Mouse (Mus musculus) embryonic facial prominence, embryonic 12.5 days (tissue): ENCODE data around the gene Mef2d. TPM values are rescaled to one million over a fixed set of nuclear protein-coding genes. Genes with fewer than 3 reads are reported as not detected.

Experiments
- ATAC-seq: fragments of 200-750 bp; cut with Nextera tagmentation; 2 replicates; pipeline ENCODE4 v1.8.0; 2017; ENCODE audit not compliant: insufficient number of reproducible peaks, insufficient read depth, low FRiP score, low TSS enrichment
- H3K27ac ChIP-seq: fragments of 300-500 bp; sonication (generic); 2 replicates; pipeline ENCODE4 v1.5.1; 2016; ENCODE audit warnings: mild to moderate bottlenecking
- H3K27me3 ChIP-seq: fragments of 300-500 bp; sonication (generic); 2 replicates; pipeline ENCODE4 v1.6.1; 2016; ENCODE audit warnings: mild to moderate bottlenecking, moderate library complexity
- H3K36me3 ChIP-seq: fragments of 300-500 bp; sonication (generic); 2 replicates; pipeline ENCODE4 v1.6.1; 2016; ENCODE audit warnings: mild to moderate bottlenecking
- H3K4me1 ChIP-seq: fragments of 300-500 bp; sonication (generic); 2 replicates; pipeline ENCODE4 v1.6.1; 2016
- H3K4me2 ChIP-seq: fragments of 300-500 bp; sonication (generic); replicated peaks from 2 replicates; pipeline ENCODE4 v1.6.1; 2016; ENCODE audit warnings: mild to moderate bottlenecking, moderate library complexity
- H3K4me3 ChIP-seq: fragments of 300-500 bp; sonication (generic); 2 replicates; pipeline ENCODE4 v1.5.1; 2016; ENCODE audit warnings: mild to moderate bottlenecking
- H3K9ac ChIP-seq: fragments of 300-500 bp; sonication (generic); 2 replicates; pipeline ENCODE4 v1.6.1; 2016; ENCODE audit warnings: mild to moderate bottlenecking, moderate library complexity
- H3K9me3 ChIP-seq: fragments of 300-500 bp; sonication (generic); 2 replicates; pipeline ENCODE4 v1.6.1; 2016; ENCODE audit warnings: mild to moderate bottlenecking, moderate library complexity
- WGBS: fragments of 180-500 bp; shearing (Covaris S2); methylation state at CpG from one replicate; pipeline ENCODE4 v1.1.7; 2016; 5-methylcytosine and 5-hydroxymethylcytosine counted together
- polyA plus RNA-seq: library from polyadenylated mRNA; unstranded; fragments of >200 nt; fragmentation: Nextera tagmentation; extraction: Ambion mirVana; gene quantifications from 2 replicates; pipeline ENCODE4 v1.2.1, GENCODE M21; 2016

The Mef2d gene
- polyA plus RNA-seq, 1 experiment from 2014 or later = 17.7 TPM

DNA sequence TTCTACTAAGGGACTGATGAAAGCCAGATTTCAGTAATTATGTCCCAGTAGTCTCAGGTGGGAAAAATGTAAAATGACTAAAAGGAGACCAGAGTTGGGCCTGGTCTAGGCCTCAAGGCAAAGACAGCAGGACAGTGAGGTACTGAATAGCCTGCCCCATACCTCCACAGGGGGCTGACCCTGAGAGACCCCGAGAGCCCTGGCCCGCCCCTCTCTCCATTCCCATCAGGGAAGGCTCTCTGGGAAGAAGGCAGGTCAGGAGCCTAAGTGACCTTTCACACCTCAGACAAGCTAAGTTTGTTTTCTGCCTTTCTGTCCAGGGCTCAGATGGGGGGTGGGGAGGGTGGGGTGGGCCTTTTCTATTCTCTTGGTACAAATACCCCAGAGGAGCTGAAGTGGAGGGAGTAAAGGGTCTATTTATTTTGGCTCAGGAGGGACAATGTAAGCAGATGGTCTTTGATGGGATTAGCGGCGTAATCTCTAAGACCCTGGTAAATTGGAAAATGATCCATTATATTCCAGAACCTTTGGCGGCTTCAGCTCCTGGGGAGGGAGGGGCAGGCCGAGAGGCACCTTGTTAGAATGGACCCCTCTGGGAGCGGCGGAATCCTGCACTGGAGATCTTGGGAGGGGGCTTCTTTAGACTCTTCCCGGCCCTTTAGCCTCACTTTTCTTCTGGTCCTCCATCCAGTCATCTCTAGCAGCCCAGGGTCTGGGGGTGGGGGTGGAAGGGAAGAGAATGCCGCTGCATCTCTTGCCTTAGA is 55.8 kb downstream of the Mef2d start:
- Histone ChIP-seq H3K9ac (no peak overlapping the region), H3K4me3 (no peak overlapping the region), H3K36me3 (no peaks in the 10 kb centered on the region), H3K27ac (no peak overlapping the region), H3K4me2 (no peak overlapping the region), H3K4me1 (0 out of 2 replicates have a peak, but pooled peaks cover 9% of the 10 kb centered on the region), H3K9me3 (peaks cover 3% of the 10 kb centered on the region; the same call in 1 of the 2 replicates), H3K27me3 (peaks cover 97% of the 10 kb centered on the region)
- no peak for ATAC-seq
- 4% methylated on average over 10 of the region's 10 CpGs for WGBS

- Histone ChIP-seq H3K4me3 (no peak overlapping the region), H3K27ac (no peak overlapping the region), H3K9ac (no peak overlapping the region), H3K36me3 (no peaks in the 10 kb centered on the region), H3K27me3 (peaks cover 96% of the 10 kb centered on the region), H3K4me1 (0 out of 2 replicates have a peak, but pooled peaks cover 9% of the 10 kb centered on the region), H3K9me3 (peaks cover 3% of the 10 kb centered on the region; the same call in 1 of the 2 replicates), H3K4me2 (no peak overlapping the region)
- no peak for ATAC-seq
- WGBS = 3% methylated on average over 9 of the region's 9 CpGs
Measured at GRCm38 (mm10) chr3:88198505-88199020, 56.4 kb downstream of the Mef2d start.

GRCm38 (mm10) chr3:88199541-88200110 is 57.5 kb downstream of the Mef2d start:
- Histone ChIP-seq H3K27ac (no peak overlapping the region), H3K9ac (no peak overlapping the region), H3K27me3 (peaks cover 96% of the 10 kb centered on the region), H3K4me1 (0 out of 2 replicates have a peak, but pooled peaks cover 9% of the 10 kb centered on the region), H3K4me3 (no peak overlapping the region), H3K36me3 (no peaks in the 10 kb centered on the region), H3K4me2 (no peak overlapping the region), H3K9me3 (no peaks in the 10 kb centered on the region)
- WGBS = 22% methylated on average over 2 of the region's 2 CpGs
- ATAC-seq = no peak

DNA sequence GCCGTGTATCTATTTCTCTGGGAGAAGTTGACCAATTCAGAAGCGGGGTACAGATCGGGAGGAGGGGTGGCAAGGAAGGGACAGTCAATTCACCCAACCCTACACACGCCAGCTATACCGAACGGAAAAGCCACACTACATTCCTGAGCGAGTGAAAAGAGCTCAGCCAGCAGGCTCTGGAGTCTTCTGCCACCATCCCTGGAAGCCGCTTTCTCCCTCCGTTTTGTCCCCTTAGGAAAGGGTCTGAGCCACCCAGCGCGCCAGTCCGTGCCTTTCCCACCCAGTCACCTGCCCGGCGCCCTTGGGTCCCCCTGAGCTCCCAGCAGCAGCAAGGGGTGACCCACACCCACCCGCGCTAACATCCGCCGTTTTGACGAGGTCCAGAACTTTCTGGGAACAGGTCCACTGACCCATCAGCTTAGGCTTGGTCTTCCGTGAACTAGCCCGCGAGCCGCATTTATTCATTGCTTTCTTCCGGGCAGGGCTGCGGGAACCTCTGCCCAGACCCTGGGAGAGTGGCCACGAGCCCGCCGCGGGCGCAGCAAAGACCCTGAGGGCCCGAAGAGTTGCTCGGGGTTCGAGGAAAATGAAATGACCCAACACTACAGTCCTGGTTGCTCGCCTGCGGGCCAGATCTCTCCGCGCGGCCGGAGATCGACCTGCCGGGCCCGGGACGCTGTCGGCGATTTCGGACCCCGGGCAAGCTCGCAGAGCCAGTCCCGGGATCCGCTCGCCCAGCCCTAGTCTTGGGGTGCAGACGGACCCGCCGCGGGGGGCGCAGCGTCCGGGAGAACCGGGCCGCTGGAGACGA is 58.2 kb downstream of the Mef2d start:
- Histone ChIP-seq H3K27me3 (peaks cover 97% of the 10 kb centered on the region), H3K36me3 (no peaks in the 10 kb centered on the region), H3K4me2 (peak overlapping the region; percentile 44), H3K27ac (no peak overlapping the region), H3K9me3 (no peaks in the 10 kb centered on the region), H3K4me3 (peak overlapping the region; percentile 24), H3K4me1 (0 out of 2 replicates have a peak, but pooled peaks cover 9% of the 10 kb centered on the region), H3K9ac (peak overlapping the region; percentile 38)
- under 1% methylated on average over 61 of the region's 61 CpGs for whole genome bisulfite sequencing
- no peak for ATAC-seq

DNA sequence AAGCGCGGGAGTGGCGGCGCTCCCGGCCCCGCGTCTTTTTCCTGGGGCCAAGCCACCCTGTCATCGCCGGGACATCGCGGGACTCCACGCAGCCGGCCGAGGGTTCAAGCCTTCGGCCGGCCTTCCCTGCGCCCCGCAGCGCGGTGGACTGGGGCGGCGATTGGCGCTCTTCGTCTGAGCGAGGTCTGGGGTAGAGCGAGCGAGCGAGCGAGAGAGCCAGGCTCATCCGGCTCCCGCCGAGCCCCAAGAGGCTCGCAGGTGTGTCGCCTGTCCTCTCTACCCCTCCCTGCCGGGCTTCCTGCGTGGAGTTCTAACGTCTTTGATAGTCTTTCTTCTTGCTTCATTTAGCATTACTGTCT is 58.8 kb downstream of the Mef2d start:
- Histone ChIP-seq H3K4me3 (peak overlapping the region; percentile 24), H3K36me3 (no peaks in the 10 kb centered on the region), H3K4me2 (peak overlapping the region; percentile 44), H3K4me1 (0 out of 2 replicates have a peak, but pooled peaks cover 11% of the 10 kb centered on the region), H3K9ac (peak overlapping the region; percentile 38), H3K27ac (no peak overlapping the region), H3K9me3 (no peaks in the 10 kb centered on the region), H3K27me3 (peaks cover 97% of the 10 kb centered on the region)
- 1% methylated on average over 24 of the region's 37 CpGs for WGBS
- ATAC-seq = no peak

DNA sequence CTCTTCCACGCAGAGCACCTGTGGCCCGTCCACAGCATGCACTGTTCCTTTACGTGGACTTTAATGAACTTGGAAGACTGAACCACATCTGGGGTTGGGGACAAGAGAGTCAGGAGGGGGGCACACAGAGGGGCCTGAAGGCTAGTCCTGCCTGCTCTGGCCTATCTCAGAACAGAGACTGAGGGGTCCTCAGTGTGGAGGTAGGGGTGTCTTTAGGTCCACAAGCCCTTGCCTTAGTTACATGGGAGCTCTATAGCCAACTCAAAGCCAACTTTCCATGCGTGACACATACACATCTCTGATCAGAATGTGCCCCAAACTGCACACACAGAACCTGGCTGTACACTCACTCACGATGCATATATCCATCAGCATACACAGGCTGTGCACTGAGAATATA is 59.5 kb downstream of the Mef2d start:
- Histone ChIP-seq H3K9ac (no peak overlapping the region), H3K27me3 (peaks cover 97% of the 10 kb centered on the region), H3K4me3 (no peak overlapping the region), H3K36me3 (no peaks in the 10 kb centered on the region), H3K4me1 (0 out of 2 replicates have a peak, but pooled peaks cover 11% of the 10 kb centered on the region), H3K9me3 (no peaks in the 10 kb centered on the region), H3K27ac (no peak overlapping the region), H3K4me2 (no peak overlapping the region)
- WGBS = 11% methylated on average over 5 of the region's 5 CpGs
- no peak for ATAC-seq

- Histone ChIP-seq H3K27ac (no peak overlapping the region), H3K4me1 (0 out of 2 replicates have a peak, but pooled peaks cover 11% of the 10 kb centered on the region), H3K27me3 (peaks cover 97% of the 10 kb centered on the region), H3K9ac (no peak overlapping the region), H3K4me2 (no peak overlapping the region), H3K4me3 (no peak overlapping the region), H3K36me3 (no peaks in the 10 kb centered on the region), H3K9me3 (no peaks in the 10 kb centered on the region)
- 5% methylated on average over 6 of the region's 6 CpGs for WGBS
- ATAC-seq = no peak
Measured at GRCm38 (mm10) chr3:88202986-88203385, 60.8 kb downstream of the Mef2d start.

DNA sequence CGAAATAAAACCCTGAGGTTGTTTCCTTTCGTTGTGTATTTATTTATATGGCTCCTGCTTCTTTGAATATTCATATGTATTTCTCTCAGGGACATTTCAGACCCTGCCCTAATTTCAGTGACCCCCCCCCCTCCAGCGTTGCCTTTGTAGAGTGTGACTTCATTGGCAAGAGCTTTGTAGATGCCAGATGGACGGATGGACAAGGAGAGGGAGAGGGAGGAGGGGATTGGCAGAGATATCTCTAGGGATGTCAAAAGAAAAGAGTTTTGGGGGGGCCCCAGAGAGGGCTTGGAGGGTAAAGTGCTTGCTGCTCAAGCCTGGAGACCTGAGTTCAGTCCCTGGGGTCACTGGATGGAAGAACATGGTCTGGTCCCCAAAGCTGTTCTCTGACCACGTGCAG is 61.3 kb downstream of the Mef2d start:
- Histone ChIP-seq H3K4me1 (0 out of 2 replicates have a peak, but pooled peaks cover 11% of the 10 kb centered on the region), H3K4me3 (no peak overlapping the region), H3K9me3 (no peaks in the 10 kb centered on the region), H3K36me3 (no peaks in the 10 kb centered on the region), H3K9ac (no peak overlapping the region), H3K27ac (no peak overlapping the region), H3K27me3 (peaks cover 97% of the 10 kb centered on the region), H3K4me2 (no peak overlapping the region)
- ATAC-seq = no peak
- 13% methylated on average over 5 of the region's 5 CpGs for WGBS

- H3K27me3 ChIP-seq = peaks cover 97% of the 10 kb centered on the region
- H3K9me3 ChIP-seq = no peaks in the 10 kb centered on the region
- no peak overlapping the region for H3K9ac ChIP-seq
- H3K4me1 ChIP-seq = 0 out of 2 replicates have a peak, but pooled peaks cover 11% of the 10 kb centered on the region
- ATAC-seq = no peak
- WGBS = 5% methylated on average over 7 of the region's 7 CpGs
- no peaks in the 10 kb centered on the region for H3K36me3 ChIP-seq
- no peak overlapping the region for H3K4me3 ChIP-seq
- no peak overlapping the region for H3K4me2 ChIP-seq
- H3K27ac ChIP-seq = no peak overlapping the region
Measured at GRCm38 (mm10) chr3:88203999-88204700, 62.0 kb downstream of the Mef2d start.

- Histone ChIP-seq H3K4me1 (0 out of 2 replicates have a peak, but pooled peaks cover 11% of the 10 kb centered on the region), H3K27me3 (peaks cover 97% of the 10 kb centered on the region), H3K9ac (no peak overlapping the region), H3K27ac (no peak overlapping the region), H3K4me3 (no peak overlapping the region), H3K36me3 (no peaks in the 10 kb centered on the region), H3K9me3 (no peaks in the 10 kb centered on the region), H3K4me2 (no peak overlapping the region)
- WGBS = 10% methylated on average over 1 of the region's 1 CpGs
- ATAC-seq = no peak
Measured at GRCm38 (mm10) chr3:88204751-88205150, 62.6 kb downstream of the Mef2d start.

DNA sequence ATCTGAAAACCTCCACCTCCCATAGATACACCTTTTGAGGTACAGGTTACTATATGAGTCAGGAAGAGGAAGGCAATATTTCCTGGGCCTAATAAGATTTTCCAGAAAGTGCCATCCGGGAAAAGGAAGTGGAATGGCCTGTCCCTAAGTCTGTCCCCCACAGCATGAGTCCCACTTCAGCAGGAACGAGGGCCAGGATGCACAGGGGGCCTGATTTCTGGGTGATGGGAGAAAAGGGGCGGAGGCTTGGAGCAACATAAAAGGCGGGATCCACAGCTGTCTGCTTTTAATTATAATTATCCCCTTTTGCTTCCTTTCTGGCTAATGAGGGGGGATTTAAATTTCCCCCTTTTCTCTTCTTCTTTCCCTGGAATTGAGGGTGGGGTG is 63.0 kb downstream of the Mef2d start:
- no peak for ATAC-seq
- 0 out of 2 replicates have a peak, but pooled peaks cover 11% of the 10 kb centered on the region for H3K4me1 ChIP-seq
- H3K27ac ChIP-seq = no peak overlapping the region
- no peak overlapping the region for H3K4me3 ChIP-seq
- no peaks in the 10 kb centered on the region for H3K9me3 ChIP-seq
- no peak overlapping the region for H3K9ac ChIP-seq
- H3K4me2 ChIP-seq = no peak overlapping the region
- no peaks in the 10 kb centered on the region for H3K36me3 ChIP-seq
- WGBS = 5% methylated on average over 4 of the region's 4 CpGs
- peaks cover 98% of the 10 kb centered on the region for H3K27me3 ChIP-seq
